Mouse (Mus musculus) CD4-positive helper T cell, adult 2 months (primary cell): ENCODE results near the gene Neurl4.

Source experiments
- DNase-seq: peaks from one replicate; pipeline ENCODE4 v3.0.0-alpha.2; 2012; ENCODE audit warnings: low read depth, missing footprints, low spot score

Gene Neurl4

GRCm38 (mm10) chr11:69881787-69882670, 18.8 kb upstream of the Neurl4 start:
- DNase-seq = no peak

GRCm38 (mm10) chr11:69883066-69883465, 17.8 kb upstream of the Neurl4 start:
- peak; percentile 65 for DNase-seq

DNA sequence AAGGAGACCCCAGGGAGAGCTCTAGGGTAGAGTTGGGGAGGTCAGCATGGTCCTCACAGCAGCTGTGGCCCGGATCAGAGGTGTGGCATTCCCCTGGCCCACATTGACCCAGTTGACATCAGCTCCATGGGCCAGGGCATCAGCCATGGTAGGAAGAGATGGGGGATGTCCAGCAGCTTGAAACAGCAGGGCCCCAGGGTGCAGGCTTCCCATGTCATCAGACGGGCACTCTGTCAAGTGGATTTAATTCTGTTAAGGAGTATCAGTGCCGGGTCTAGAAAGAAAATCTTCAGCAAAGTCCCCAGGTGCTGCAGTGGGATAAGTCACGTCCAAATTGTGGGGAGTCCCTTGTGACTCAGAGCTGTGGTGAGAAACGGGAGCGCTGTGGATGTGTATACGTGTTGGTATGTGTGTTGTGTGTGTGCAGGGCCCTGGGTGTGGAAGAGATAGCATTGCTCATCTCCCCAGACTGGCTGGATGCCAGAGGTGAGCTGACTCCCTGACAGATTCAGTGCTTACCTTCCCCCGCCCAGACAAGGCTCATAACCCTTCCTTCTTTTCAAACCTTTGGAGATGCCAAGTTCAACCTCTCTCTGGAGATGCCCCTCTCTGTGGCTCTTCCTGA, 17.2 kb upstream of the Neurl4 start:
- no peak for DNase-seq

GRCm38 (mm10) chr11:69884240-69884639, 16.6 kb upstream of the Neurl4 start:
- no peak for DNase-seq

GRCm38 (mm10) chr11:69884663-69885062, 16.2 kb upstream of the Neurl4 start:
- no peak for DNase-seq

- no peak for DNase-seq
These were observed 13.8 kb upstream of the Neurl4 start for GRCm38 (mm10) chr11:69886907-69887635.

DNA sequence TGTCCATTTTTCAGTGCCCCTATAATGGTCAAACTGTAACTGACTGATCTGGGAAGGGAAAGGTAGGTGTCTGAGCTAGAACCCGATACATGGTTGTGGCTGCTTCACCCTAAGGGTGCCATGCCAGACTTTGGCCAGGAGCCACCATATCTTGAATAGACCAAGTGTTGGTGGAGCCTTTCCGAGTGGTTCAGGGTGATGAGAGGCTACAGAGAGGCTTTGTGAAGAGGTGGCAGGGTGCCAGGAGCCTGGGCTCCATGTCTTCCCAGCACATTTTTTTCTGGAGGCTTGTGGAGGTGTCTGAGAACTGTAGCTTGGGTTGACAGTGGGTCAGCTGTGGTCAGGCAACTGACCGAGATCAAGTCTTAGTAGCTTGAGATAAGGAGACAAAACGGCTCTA, 9.4 kb upstream of the Neurl4 start:
- DNase-seq = no peak

- DNase-seq = peak; percentile 90
These were observed 6.2 kb upstream of the Neurl4 start for GRCm38 (mm10) chr11:69894671-69895070.

DNA sequence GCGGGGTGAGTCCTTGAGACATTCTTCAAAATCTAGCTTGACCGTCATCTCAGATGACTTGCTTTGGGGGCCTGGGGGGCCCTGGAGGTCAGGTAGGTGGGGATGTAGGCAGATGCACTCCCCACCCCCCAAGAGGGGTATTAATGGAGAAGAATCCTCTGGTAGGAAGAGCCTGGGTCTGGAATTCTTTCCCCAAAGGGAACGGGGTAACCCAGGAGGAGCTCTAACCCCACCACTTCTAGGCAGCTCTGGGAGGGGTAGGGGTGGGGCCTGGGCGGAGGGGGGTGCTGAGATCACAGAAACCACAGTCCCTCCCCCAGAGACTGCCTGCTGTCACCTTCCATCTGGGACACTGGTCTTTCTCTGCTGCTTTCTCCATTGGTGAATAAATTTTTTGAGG, 5.6 kb upstream of the Neurl4 start, which contains the start of gene Acap1:
Acap1 (minus strand) TSS at position 249 of the 400 bp plus-strand sequence.
- DNase-seq = peak; percentile 83

DNA sequence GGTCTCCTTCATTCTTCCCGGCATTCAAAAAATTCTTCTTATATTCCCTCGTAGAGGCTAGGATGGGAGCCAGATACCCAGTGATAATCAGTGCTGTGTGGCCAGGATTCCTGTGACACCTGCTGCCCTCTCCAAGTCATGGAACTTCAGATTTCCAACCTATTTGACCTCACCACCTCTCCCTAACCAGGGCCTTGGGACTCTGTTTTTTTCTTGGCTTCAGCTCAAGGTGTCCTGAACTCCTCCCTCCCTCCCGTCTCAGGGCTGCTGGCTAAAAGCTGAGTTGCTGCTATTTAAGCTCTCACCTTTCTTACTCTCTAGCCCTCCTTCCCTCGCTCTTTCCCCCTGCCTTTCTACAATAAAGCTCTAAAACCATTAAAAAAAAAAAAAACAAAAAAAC, 1.0 kb upstream of the Neurl4 start:
- DNase-seq = no peak

DNA sequence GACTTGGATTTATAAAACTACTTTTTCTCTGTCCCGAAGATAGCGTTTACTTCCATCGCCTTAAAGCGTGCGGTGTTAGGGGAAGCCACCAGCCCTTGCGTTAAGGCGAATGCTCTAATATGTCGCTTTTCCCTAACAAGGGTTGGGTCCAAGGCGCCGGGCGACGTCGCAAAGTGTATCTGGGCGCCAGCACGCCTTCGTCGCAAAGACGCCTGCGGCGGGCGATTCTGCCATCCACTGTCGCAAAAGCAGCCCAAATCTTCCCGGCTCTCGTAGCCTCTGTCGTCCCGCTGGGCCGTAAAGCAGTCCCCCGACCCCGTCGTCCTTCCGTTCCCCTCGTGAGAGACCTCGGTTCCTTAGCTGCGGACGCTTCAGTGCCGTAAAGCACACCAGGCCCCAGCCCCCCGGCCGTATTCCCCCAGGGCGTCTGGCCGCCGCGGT, 554 bp downstream of the Neurl4 start:
- peak; percentile 96 for DNase-seq

DNA sequence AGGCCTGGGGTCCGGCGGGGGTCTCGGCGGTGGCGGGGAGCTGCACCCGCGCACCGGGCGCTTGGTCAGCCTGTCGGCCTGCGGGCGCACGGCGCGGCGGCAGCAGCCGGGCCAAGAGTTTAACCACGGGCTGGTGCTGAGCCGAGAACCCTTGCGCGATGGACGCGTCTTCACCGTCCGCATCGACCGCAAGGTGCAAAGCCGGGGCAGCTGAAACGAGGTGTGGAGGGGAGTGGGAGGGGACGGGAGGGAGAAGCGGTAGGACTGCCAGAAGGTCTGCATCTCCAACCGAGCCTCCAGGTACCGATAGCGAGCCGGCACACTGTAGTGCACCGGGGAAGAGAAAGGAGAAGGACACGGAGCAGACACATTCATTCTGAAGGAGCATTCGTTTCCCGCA, 1.1 kb downstream of the Neurl4 start:
- no peak for DNase-seq

GRCm38 (mm10) chr11:69902972-69903371, 2.1 kb downstream of the Neurl4 start:
- DNase-seq = no peak

DNA sequence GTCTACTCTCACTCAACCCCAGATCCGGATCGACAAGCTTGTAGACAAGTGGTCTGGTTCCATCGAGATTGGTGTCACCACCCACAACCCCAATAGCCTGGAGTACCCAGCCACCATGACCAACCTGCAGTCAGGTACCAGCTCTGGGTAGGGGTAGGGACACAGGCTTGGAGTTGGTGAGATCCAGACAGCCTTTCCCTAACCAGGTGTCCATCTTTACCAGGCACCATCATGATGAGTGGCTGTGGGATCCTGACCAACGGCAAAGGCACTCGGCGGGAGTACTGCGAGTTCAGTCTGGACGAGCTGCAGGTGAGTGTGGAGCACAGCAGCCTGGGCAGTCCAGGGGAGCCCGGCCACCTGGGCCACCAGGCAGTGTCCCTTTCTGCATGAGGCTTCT, 3.4 kb downstream of the Neurl4 start:
- DNase-seq = no peak

GRCm38 (mm10) chr11:69908645-69909044, 7.8 kb downstream of the Neurl4 start:
- no peak for DNase-seq

DNA sequence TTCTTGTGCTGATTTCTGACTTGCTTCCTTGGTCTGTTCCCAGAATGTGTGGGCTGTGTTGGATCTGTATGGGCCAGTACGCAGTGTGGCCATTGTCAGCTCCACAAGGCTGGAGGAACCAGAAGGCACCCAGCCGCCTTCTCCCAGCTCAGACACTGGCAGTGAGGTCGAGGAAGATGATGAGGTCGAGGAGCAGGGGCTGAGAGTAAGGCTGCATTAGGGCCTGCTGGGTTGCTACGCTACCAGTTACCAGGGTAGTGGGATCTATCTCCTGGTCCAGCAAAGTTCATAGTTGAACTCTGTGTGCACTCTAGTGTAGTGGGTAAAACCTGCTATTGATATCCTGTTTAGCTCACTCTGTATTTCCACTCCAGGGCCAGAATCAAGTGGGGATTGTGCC, 8.3 kb downstream of the Neurl4 start:
- DNase-seq = no peak

GRCm38 (mm10) chr11:69910177-69910576, 9.3 kb downstream of the Neurl4 start:
- no peak for DNase-seq

DNA sequence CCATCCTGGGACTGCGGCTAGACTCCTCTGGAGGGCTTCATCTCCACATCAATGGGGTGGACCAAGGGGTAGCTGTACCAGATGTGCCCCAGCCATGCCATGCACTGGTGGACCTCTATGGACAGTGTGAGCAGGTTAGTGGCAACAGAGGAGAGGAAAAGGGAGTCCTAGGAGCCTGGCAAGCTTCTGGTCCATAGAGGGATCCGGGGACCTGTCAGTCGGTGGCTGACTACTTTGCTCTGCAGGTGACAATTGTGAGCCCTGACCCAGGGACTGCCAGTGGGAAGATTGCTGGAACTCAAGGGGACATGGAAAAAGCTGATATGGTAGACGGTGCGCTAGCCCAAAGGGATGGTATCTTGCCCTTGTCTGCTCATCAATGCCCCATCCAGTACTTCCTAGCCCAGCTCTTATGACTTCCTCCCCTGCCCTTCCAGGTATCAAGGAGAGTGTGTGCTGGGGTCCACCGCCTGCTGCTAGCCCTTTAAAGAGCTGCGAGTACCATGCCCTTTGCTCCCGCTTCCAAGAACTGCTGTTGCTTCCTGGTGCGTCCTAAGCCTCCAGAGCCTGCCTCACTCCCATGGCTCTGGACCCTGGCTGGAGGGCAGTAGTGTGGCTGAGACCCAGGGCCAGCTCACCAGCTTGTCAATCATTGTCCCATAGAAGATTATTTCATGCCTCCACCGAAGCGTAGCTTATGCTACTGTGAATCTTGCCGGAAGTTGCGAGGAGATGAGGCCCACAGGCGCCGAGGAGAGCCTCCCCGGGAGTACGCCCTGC, 10.1 kb downstream of the Neurl4 start:
- DNase-seq = no peak

DNA sequence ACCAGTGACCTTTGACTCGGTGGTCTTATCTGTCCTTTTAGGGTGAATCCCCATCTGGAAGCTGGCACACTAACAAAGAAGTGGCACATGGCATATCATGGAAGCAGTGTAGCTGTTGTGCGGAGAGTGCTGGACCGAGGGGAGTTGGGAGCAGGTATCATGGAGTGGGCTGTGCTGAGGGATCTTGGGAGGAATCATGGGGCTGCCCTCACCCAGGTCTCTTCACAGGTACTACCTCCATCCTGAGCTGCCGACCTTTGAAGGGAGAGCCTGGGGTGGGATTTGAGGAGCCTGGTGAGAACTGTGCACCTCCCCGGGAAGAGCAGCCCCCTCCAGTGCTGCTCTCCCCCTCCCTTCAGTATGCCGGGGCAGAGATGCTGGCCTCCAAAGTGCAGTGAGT, 10.8 kb downstream of the Neurl4 start:
- DNase-seq = no peak

DNA sequence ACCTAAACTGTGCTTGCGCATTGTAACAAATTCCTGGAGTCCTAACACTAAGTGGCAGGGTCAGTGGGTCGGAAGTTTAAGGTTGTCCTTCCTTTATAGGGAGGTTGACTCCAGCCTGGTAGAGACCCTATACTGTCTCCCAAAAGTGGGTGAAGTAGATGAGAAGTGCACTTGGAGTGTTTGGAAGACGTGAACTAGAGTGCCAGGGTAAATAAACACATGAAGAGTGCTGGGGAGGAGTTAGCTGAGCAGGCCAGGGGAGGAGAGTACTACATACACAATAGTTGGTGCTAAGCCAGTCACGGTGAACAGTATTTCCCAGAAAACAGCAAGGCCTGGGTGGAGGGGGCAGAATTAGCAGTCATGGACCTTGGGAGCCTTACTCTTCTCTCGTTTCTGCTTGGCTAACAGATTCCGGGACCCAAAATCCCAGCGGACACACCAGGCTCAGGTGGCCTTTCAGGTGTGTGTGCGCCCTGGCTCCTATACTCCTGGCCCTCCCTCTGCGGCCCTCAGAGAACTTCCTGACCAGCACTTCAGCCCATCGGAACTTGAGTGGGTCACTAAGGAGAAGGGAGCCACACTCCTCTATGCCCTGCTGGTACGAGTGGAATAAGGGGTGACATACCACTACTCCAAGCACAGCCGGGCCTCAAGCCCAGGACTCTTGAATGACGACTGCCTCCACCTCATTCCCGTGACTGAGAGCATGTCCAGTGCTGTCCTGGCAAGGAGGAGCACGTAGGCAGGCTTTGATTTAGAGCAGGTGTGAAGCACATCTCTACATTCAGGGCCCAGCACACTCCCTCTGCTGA, 12.1 kb downstream of the Neurl4 start:
- DNase-seq = no peak
